Mouse (Mus musculus) induced T-regulatory cell, adult 2 months (primary cell): ENCODE results near the gene Mapk8ip3.

ENCODE experiments used
- DNase-seq: peaks from one replicate; pipeline ENCODE4 v3.0.0-alpha.2; 2012; ENCODE audit warnings: low read depth

The Mapk8ip3 gene

DNA sequence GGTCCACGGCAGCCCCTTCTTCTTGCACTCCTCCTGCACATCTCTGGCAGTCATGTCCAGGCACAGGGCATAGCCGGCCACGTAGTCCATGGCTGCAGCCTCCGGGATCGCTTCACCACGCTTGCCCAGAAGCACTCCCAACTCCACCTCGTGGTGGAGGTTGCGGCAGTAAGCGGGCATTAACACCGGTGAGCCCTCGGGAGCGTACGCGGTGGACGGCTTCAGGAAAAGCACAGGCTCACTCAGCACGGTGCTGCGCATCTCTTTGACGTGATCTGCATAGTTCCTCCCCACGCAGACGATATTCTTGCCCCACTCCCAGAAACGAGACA is 87.1 kb downstream of the Mapk8ip3 start:
- DNase-seq, result peak; percentile 86

- DNase-seq, result peak; percentile 6
These were observed 88.2 kb downstream of the Mapk8ip3 start for GRCm38 (mm10) chr17:24848600-24849031.

DNA sequence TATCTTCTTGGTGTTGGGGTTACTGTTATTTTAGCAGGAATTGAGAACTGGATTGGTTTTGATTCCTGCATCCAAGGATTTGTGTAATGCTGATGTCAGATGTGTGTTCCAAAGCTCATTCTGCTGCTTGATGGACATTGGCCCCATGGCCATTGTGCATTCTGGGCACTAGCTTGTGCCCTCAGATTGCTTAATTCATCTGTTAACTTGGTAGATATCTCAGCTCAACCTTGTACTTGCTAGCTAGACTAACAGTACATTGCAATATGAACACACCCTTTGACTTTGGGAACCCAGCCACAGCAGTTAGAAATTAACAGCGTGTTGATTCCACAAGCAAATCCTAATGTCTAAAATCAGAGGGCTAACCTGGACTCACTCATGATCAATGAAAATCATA is 89.4 kb downstream of the Mapk8ip3 start:
- DNase-seq, result no peak

DNA sequence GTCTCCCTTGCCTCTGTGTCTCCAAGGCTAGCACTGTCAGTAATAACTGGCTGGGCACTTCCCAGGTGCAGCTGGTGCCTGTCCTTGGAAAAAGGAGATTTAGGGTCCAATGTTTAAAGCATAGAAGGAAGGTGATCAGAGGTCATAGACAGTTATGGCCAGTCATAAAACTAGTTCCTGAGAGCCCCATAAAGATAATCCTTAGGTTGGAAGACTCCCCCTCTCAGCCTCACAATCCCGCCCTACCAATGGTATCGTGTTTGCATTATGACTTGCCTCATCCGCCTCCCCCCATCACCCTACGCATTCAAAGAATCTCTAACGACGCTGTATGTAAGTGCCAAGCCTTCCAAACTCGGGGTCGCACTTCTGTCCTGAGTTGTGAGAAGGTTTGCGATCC is 92.3 kb downstream of the Mapk8ip3 start:
- no peak for DNase-seq

DNA sequence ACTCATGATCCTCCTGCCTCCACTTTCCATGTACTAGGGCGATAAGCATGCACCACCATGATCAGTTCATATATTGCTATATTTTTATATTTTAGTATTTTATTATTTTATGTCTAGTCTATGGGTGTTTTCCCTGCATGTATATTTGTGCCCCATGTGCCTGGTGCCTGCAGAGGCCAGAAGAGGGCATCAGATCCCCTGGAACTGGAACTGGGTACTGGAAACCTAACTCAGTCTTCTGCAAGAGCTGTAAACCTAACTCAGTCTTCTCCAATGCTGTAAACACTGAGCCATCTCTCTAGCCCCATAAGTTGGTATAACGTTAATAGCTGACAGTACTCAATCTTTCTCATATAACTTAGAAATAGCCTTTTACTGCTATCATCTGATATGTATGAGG is 94.1 kb downstream of the Mapk8ip3 start:
- DNase-seq, result peak; percentile 16
